In genomic region chr5:24100810-24101311, GRCm38 (mm10) we compare ENCODE assay signal across 8 mouse cellular contexts. TPM values are rescaled to one million over a fixed set of nuclear protein-coding genes. Genes with fewer than 3 reads are reported as not detected.
DNase-seq lines count a peak whose midpoint lies in the region; ATAC-seq and TF ChIP-seq lines count a peak whose summit lies in the region.

No protein-coding gene starts in this region.

- H3K4me1 ChIP-seq in bone marrow, adult 2 months (ENCODE audit: control insufficient read depth, insufficient read depth, low read length): no peaks in the 10 kb centered on the region
- no peaks in the 10 kb centered on the region for H3K4me1 ChIP-seq in embryonic facial prominence, embryonic 15.5 days
- H3K4me1 ChIP-seq in heart, embryonic 12.5 days (replicated peaks): 0 out of 2 replicates have a peak, but pooled peaks cover 6% of the 10 kb centered on the region
- peaks cover 10% of the 10 kb centered on the region; the same call in 1 of the 2 replicates for H3K4me1 ChIP-seq in kidney, embryonic 16.5 days (ENCODE audit: insufficient read depth, low read length)
- peaks cover 10% of the 10 kb centered on the region; the same call in 1 of the 2 replicates for H3K4me1 ChIP-seq in liver, adult 2 months (ENCODE audit: control insufficient read depth, insufficient read depth, low read length)

- H3K9me3 ChIP-seq in embryonic facial prominence, embryonic 15.5 days (replicated peaks): no peaks in the 10 kb centered on the region
- no peaks in the 10 kb centered on the region for H3K9me3 ChIP-seq in heart, embryonic 12.5 days (replicated peaks)
- H3K9me3 ChIP-seq in kidney, embryonic 16.5 days (ENCODE audit: low read length): no peaks in the 10 kb centered on the region

- TF ChIP-seq CTCF in C2C12 (IDR thresholded peaks at IDR 0.05; ENCODE audit: control insufficient read depth, insufficient read depth, insufficient read length): no peak
- TF ChIP-seq CTCF in bone marrow, adult 2 months (IDR thresholded peaks at IDR 0.05; ENCODE audit: control insufficient read depth, insufficient read depth, low read length): no peak
- TF ChIP-seq CTCF in liver, adult 2 months (IDR thresholded peaks at IDR 0.05; ENCODE audit: low read depth, low read length): no peak

- H3K36me3 ChIP-seq in C2C12 (ENCODE audit: control insufficient read depth, insufficient read depth) (no peaks in the 10 kb centered on the region), myocyte (ENCODE audit: control insufficient read depth, insufficient read depth) (no peaks in the 10 kb centered on the region)
- no peaks in the 10 kb centered on the region for H3K36me3 ChIP-seq in embryonic facial prominence, embryonic 15.5 days
- no peaks in the 10 kb centered on the region for H3K36me3 ChIP-seq in heart, embryonic 12.5 days
- no peaks in the 10 kb centered on the region for H3K36me3 ChIP-seq in kidney, embryonic 16.5 days (ENCODE audit: insufficient read depth, low read length)
- no peaks in the 10 kb centered on the region for H3K36me3 ChIP-seq in liver, adult 2 months (ENCODE audit: control insufficient read depth, insufficient read depth, low read length)

- peak; percentile 81 for ATAC-seq in embryonic facial prominence, embryonic 15.5 days (ENCODE audit: insufficient number of reproducible peaks, low FRiP score, low TSS enrichment, low read depth)
- ATAC-seq in heart, embryonic 12.5 days (ENCODE audit: insufficient number of reproducible peaks, low FRiP score): peak; percentile 89
- peak; percentile 91 for ATAC-seq in kidney, embryonic 16.5 days (ENCODE audit: low FRiP score, low TSS enrichment)

- H3K27me3 ChIP-seq in C2C12 (ENCODE audit: control insufficient read depth, insufficient read depth, insufficient read length): no peaks in the 10 kb centered on the region
- no peaks in the 10 kb centered on the region for H3K27me3 ChIP-seq in embryonic facial prominence, embryonic 15.5 days
- H3K27me3 ChIP-seq in heart, embryonic 12.5 days (replicated peaks): no peaks in the 10 kb centered on the region
- H3K27me3 ChIP-seq in kidney, embryonic 16.5 days (ENCODE audit: insufficient read depth, low read length): no peaks in the 10 kb centered on the region
- H3K27me3 ChIP-seq in liver, adult 2 months (ENCODE audit: control insufficient read depth, insufficient read depth, low read length): no peaks in the 10 kb centered on the region
- peaks cover 5% of the 10 kb centered on the region for H3K27me3 ChIP-seq in myocyte (ENCODE audit: control insufficient read depth, insufficient read depth, insufficient read length)

- H3K79me3 ChIP-seq in C2C12 (ENCODE audit: low read depth): peaks cover 2% of the 10 kb centered on the region

- peaks cover 21% of the 10 kb centered on the region for H3K79me2 ChIP-seq in C2C12 (ENCODE audit: control insufficient read depth, insufficient read depth)
- H3K79me2 ChIP-seq in liver, adult 2 months (ENCODE audit: control insufficient read depth, insufficient read depth, low read length): peaks cover 10% of the 10 kb centered on the region; the same call in 1 of the 2 replicates
- no peaks in the 10 kb centered on the region for H3K79me2 ChIP-seq in myocyte (ENCODE audit: control insufficient read depth, insufficient read depth)

- peak; percentile 54 for DNase-seq in liver, adult 2 months (ENCODE audit: extremely low read depth, low read depth, low spot score)
- DNase-seq in spleen, postnatal 36 days (ENCODE audit: low spot score in 2 of 2): peak; percentile 59 to 77

- H3K4me2 ChIP-seq in embryonic facial prominence, embryonic 15.5 days (replicated peaks): peak overlapping the region; percentile 70
- H3K4me2 ChIP-seq in heart, embryonic 12.5 days: peak overlapping the region; percentile 69
- peak overlapping the region; percentile 81 for H3K4me2 ChIP-seq in kidney, embryonic 16.5 days (replicated peaks; ENCODE audit: low read depth, low read length)
- peak overlapping the region; percentile 82 for H3K4me2 ChIP-seq in myocyte (ENCODE audit: low read depth)

- WGBS in bone marrow, adult 2 months: 0% methylated on average over 45 of the region's 46 CpGs
- WGBS in embryonic facial prominence, embryonic 15.5 days: 1% methylated on average over 38 of the region's 46 CpGs
- WGBS in heart, embryonic 12.5 days: under 1% methylated on average over 40 of the region's 46 CpGs
- under 1% methylated on average over 22 of the region's 46 CpGs for WGBS in kidney, embryonic 16.5 days
- WGBS in liver, adult 2 months: under 1% methylated on average over 42 of the region's 46 CpGs

- peak; percentile 51; the same call in 1 of the 2 replicates for TF ChIP-seq POLR2A in bone marrow, adult 2 months (IDR thresholded peaks at IDR 0.05; ENCODE audit: borderline replicate concordance, control insufficient read depth, low read depth, low read length)
- TF ChIP-seq POLR2A in liver, adult 2 months (IDR thresholded peaks at IDR 0.05; ENCODE audit: extremely low read depth, insufficient read depth, low read length): no peak
- no peak for TF ChIP-seq POLR2A in myocyte (IDR thresholded peaks at IDR 0.05; ENCODE audit: insufficient read length, low read depth)

- H3K27ac ChIP-seq in bone marrow, adult 2 months (ENCODE audit: control insufficient read depth, insufficient read depth, low read depth, low read length, poor library complexity): peak overlapping the region; percentile 98
- peak overlapping the region; percentile 95 for H3K27ac ChIP-seq in embryonic facial prominence, embryonic 15.5 days (replicated peaks)
- H3K27ac ChIP-seq in heart, embryonic 12.5 days (ENCODE audit: poor library complexity, severe bottlenecking): peak overlapping the region; percentile 87
- peak overlapping the region; percentile 85 for H3K27ac ChIP-seq in kidney, embryonic 16.5 days (ENCODE audit: low read length)
- peak overlapping the region; percentile 41; the same call in 1 of the 2 replicates for H3K27ac ChIP-seq in liver, adult 2 months (replicated peaks; ENCODE audit: insufficient read depth, low read depth, low read length)

- H3ac ChIP-seq in C2C12 (ENCODE audit: control insufficient read depth, insufficient read length, low read depth) (peak overlapping the region; percentile 83), myocyte (ENCODE audit: control insufficient read depth, insufficient read length) (peak overlapping the region; percentile 87)

- H3K4me3 ChIP-seq in C2C12 (ENCODE audit: insufficient read depth, poor library complexity, severe bottlenecking) (peak overlapping the region; percentile 48), myocyte (peak overlapping the region; percentile 57)
- peak overlapping the region; percentile 99 for H3K4me3 ChIP-seq in bone marrow, adult 2 months (replicated peaks; ENCODE audit: control insufficient read depth, low read depth, low read length)
- H3K4me3 ChIP-seq in embryonic facial prominence, embryonic 15.5 days (replicated peaks): peak overlapping the region; percentile 79
- peak overlapping the region; percentile 79 for H3K4me3 ChIP-seq in heart, embryonic 12.5 days
- H3K4me3 ChIP-seq in kidney, embryonic 16.5 days (ENCODE audit: low read length): peak overlapping the region; percentile 86
- H3K4me3 ChIP-seq in liver, adult 2 months (ENCODE audit: insufficient read depth, low read depth, low read length): peak overlapping the region; percentile 71

- H3K9ac ChIP-seq in embryonic facial prominence, embryonic 15.5 days: peak overlapping the region; percentile 64
- H3K9ac ChIP-seq in heart, embryonic 12.5 days: peak overlapping the region; percentile 89
- H3K9ac ChIP-seq in kidney, embryonic 16.5 days (replicated peaks; ENCODE audit: low read length): peak overlapping the region; percentile 86
- peak overlapping the region; percentile 74 for H3K9ac ChIP-seq in liver, adult 2 months (ENCODE audit: low read depth, low read length)

TF ChIP-seq in C2C12, 6 proteins besides CTCF, POLR2A, EP300 and RAD21:
- TF ChIP-seq FOSL1 (IDR thresholded peaks at IDR 0.05; ENCODE audit: insufficient read depth, low read length, poor library complexity, severe bottlenecking): no peak
- no peak for TF ChIP-seq USF1 (IDR thresholded peaks at IDR 0.05; ENCODE audit: low read depth)
- no peak for TF ChIP-seq MYOD1 (IDR thresholded peaks at IDR 0.05; ENCODE audit: control insufficient read depth, insufficient read length, low read depth)
- TF ChIP-seq CEBPB (IDR thresholded peaks at IDR 0.05; ENCODE audit: low read depth): no peak
- TF ChIP-seq MYOG (IDR thresholded peaks at IDR 0.05; ENCODE audit: control insufficient read depth, extremely low read depth, insufficient read length): no peak
- TF ChIP-seq MAX (IDR thresholded peaks at IDR 0.05): no peak
TF ChIP-seq in C2C12: peak in this region for 0.

TF ChIP-seq in myocyte, 11 proteins besides CTCF, POLR2A, EP300 and RAD21:
- no peak for TF ChIP-seq MYOD1 (IDR thresholded peaks at IDR 0.05; ENCODE audit: control insufficient read depth in 1 of 3, insufficient read length in 2 of 3, low read depth in 2 of 3)
- no peak for TF ChIP-seq TCF12 (IDR thresholded peaks at IDR 0.05; ENCODE audit: insufficient read depth, poor library complexity, severe bottlenecking)
- no peak for TF ChIP-seq MYOG (IDR thresholded peaks at IDR 0.05; ENCODE audit: control insufficient read depth in 1 of 3, insufficient read depth in 1 of 3, insufficient read length in 2 of 3, low read depth in 2 of 3)
- no peak for TF ChIP-seq MAX (IDR thresholded peaks at IDR 0.05; ENCODE audit: low read depth)
- TF ChIP-seq E2F4 (IDR thresholded peaks at IDR 0.05; ENCODE audit: insufficient read depth): no peak

RNA-seq across cellular contexts. Expression of gene Klhl7, which starts 0.5 kb away (rescaled TPM):
- 3.6 TPM for polyA plus RNA-seq in C2C12 (2012; fragmentation: generic; extraction: Trizol)
- 6.7 and 10.6 TPM in 2 replicates for polyA plus RNA-seq in bone marrow, adult 2 months (2011; ENCODE audit: insufficient read depth, insufficient read length, low replicate concordance, missing spikeins)
- 53.5 and 56.5 TPM in 2 replicates for polyA plus RNA-seq in embryonic facial prominence, embryonic 15.5 days (2015; fragmentation: Nextera tagmentation; extraction: Ambion mirVana)
- polyA plus RNA-seq in heart, embryonic 12.5 days (2016; fragmentation: Nextera tagmentation; extraction: Ambion mirVana): 48.4 and 51.1 TPM in 2 replicates
- polyA plus RNA-seq in kidney, embryonic 16.5 days (2015; fragmentation: Nextera tagmentation; extraction: Ambion mirVana): 44.4 and 46.0 TPM in 2 replicates
- 13.8 and 16.0 TPM in 2 replicates for total RNA-seq in liver, adult 2 months (2014; rRNA removed)
- 1.5 TPM in 2 replicates for polyA plus RNA-seq in liver, adult 2 months (2012; rRNA removed)
- 6.8 TPM for polyA plus RNA-seq in myocyte (2012; fragmentation: generic; extraction: Trizol)

Comparison
In these comparisons a context has a peak if more than half of its experiments do, and no peak if none do; other contexts are left out.
1. Peak in every context shown above with its lines: DNase-seq, ATAC-seq, H3K4me3 ChIP-seq and H3K27ac ChIP-seq.
2. H3K4me3 ChIP-seq: peak in every context shown above with its lines; median percentile 99 in bone marrow, adult 2 months; 86 in kidney, embryonic 16.5 days; 79 in embryonic facial prominence, embryonic 15.5 days; 79 in heart, embryonic 12.5 days; 71 in liver, adult 2 months; 57 in myocyte; 48 in C2C12.
3. H3K27ac ChIP-seq: peak in every context shown above with its lines; median percentile 98 in bone marrow, adult 2 months; 95 in embryonic facial prominence, embryonic 15.5 days; 87 in heart, embryonic 12.5 days; 85 in kidney, embryonic 16.5 days; 41 in liver, adult 2 months.